Mouse (Mus musculus) 3134 (cell line): Measurements from ENCODE around the gene Herc4.

Experiments used
- DNase-seq: peaks from one replicate; pipeline ENCODE4 v3.0.0-alpha.2; 2011; ENCODE audit warnings: low spot score; ENCODE audit not compliant: insufficient read length; ENCODE audit errors: extremely low read depth

The Herc4 gene

DNA sequence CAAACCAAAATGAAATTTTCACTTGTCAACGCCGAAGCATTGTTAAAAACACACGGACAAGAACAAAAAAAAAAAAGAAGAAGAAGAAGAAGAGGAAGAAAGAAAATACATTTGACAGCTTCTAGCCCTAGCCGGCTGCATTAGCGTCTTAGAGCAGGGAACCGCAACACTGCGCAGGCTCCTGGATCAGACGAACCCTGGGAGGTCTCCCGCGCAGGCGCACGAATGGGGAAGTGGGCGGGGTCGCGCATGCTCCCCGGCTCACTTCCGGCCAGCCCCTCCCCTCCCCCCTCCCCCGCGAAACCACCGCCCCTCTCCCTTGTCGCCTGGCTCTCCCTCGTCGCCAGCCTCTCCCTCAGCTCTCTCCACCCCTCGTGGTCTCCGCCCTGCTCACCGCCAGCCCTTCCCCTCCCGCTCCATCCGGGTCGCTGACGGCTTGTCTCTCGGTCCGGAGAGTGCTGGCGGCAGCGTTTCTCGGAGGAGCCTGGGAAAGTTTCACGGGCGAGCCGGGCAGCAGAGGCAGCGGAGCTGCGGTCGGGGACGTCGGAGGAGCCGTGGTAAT is at the start of gene Herc4:
Gene Herc4, plus strand, starts transcription at position 318 of the 562 bp plus-strand sequence.
- peak; percentile 94 for DNase-seq

DNA sequence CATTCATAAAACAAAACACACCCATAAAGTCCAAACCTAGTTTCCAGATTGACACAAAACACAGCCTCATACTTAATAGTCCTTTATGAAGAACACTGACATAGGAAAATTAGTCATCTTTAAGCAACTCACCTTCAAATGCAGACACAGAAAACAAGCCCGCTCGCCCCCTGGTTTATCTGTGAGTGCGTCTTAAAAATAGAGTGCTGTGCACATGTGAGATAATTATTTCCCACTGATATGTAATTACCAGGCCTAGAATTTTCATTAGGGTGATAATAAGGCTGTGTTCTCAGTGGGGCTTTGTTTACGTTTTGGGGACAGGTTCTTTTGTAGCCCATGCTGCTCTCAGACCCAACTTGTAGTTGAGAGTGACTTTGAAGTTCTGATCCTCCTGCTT is 44.6 kb upstream of the Herc4 start:
- no peak for DNase-seq

DNA sequence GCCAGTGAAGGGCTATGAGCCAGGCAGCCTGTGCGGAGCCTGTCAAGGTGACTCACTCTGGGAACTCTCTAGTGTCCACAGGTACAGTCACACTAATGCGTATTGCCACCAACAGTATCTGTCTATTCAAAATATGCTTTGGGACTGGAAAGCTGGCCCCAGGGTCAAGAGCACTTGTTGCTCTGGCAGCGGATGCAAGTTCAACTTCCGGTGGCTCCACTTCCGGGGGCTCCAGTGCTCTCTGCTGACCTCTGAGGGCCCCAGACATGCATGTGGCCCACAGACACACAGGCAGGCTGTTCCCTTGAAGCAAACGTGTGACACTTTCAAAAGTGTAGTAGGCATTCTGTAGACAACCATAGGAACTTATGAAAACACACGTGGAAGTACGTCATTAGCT is 42.1 kb upstream of the Herc4 start:
- no peak for DNase-seq

DNA sequence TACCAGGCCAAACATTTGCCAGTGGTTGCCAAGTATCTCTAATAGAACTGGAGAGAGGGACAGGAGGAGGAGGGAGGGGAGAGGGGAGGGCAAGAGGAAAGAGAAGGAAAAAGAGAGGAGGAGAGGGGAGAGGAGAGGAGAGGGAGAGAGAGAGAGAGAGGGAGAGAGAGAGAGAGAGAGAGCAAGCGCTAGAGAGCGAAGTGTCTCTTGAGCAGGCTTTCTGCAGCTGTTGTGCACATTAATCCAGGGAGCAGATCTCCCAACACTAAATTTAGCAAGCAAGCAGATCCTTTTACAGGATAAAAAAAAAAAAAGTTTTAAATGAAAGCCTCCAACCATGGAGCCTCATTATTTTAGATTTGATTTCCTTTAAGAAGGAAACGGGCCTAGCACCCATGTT is 40.6 kb upstream of the Herc4 start:
- DNase-seq, result no peak

DNA sequence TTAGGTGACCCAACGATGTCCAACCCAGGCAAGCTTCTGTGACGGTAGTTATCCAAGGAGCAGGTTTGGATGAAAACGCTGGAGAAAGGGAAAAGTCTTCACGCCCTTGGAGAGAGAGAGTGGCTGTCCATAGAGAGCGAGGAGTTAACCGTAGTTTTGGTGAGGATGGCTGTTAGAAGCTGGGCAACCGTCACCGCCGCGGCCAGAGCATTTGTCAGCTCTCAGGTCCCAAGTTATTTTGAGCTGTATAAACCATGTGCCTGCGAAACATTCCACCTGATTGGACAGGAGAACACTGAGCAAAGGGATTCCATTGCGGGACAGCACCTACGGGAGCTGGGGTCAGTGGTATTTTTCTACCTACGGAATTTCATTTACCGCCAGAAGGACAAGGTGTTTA is 39.9 kb upstream of the Herc4 start, which contains the start of gene Mypn:
Gene Mypn, minus strand, starts transcription at position 225 of the 400 bp plus-strand sequence.
- DNase-seq, result no peak

DNA sequence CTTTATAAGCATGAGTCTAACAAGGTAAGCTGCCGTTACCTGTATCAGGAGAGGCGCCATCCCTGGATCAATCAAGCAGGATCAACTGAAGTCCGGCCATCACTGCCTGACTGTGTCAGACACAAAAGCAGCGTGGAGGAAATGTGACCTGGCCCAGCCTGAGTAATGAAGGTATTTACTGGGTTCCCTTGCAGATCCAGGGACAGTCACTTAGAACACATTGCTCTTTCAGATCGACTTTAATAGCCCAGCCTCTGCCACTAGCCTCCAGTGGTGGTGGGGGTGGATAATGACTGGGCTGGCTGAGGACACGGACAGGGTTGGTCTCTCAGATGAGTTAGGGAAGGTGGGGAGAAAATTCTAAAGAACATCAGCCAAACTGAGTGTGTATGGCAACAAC is 34.7 kb upstream of the Herc4 start:
- no peak for DNase-seq

DNA sequence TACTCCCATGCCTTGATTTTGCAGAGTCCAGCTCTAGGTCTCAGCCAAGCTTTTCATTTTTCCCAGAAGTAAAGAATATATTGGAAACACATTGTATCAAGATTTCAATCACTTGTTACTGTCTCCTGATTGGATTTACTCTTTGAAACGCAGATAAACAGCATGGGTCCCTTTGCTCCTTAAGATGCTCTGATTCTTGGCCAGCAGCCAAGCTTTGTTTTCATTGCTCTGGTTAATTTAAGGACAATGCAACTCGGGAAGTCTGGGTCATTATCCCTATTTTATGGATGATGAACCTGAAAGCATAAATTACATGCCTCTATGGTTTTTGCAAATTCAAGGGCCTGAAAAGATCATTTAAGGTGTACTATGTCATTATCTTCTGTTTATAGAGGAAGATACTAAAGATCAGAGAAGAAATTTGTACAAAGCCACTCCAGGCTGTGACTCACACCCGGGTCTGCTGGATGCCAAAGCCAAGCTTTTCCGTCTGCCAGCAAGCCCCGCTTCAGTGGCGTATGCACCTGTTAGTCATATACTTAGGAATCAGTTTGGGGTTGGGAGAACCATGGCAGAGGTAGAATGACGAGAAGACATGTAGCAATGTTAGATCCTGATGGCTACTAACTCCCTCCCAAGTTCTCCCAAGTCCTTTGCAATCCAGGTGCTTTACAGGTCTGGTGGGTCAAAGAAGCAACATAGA is 22.4 kb upstream of the Herc4 start:
- DNase-seq, result peak; percentile 54

DNA sequence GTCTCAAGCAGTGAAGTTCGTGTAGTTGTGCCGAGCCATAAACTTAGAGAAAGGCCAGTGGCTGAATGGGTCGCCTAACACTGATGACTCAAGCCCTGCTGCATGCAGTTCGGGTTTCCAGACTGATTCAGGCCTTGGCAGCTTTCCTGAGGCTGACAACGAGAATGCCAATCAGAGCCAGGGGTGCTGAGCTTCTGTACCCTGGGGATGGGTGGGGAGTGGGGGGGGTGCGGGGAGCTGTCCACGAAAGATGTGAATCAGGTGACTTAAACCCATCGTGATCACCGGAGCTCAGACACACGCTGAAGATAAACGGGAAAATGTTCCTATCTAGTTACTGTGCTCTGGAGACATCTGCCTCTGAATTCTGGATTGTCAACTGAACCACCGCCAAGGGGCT is 19.3 kb upstream of the Herc4 start:
- DNase-seq, result peak; percentile 62

DNA sequence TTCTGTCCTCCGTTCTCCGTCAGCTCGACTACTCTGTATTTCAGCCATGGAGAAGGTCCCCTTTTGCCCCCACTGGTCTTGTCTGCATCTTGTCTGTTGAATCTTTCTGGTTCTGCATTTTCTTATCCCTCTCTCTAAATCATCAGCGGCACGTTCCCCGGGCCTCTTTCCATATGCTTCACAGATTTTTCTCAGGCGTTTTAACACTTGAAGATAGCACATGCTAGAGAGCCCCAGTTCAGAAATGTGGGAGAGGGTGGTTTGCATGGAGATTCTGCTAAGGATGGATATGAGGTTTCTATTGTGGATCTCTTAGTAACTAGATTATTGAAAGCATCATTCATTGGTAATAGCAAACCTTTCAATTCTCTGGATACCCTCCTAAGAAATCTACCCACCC is 13.3 kb upstream of the Herc4 start:
- DNase-seq, result no peak

DNA sequence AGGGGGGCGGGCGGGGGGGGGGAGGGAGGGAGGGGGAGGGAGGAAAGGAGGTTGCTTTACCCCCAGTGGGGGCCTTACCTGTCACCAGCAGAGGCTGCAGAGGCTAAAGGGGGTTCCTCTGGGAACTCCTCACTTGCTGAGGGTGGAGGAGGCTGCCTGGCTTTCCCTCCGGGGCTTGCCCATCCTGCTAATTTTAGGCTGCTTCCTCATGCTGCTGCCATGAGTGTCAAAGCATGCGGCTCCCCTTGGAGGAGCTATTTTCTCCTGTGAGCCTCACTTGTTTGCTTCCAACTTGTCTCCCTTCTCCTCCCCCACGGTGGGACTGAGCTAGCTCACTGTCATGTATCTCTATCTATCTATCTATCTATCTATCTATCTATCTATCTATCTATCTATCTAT is 12.8 kb upstream of the Herc4 start:
- DNase-seq, result no peak

DNA sequence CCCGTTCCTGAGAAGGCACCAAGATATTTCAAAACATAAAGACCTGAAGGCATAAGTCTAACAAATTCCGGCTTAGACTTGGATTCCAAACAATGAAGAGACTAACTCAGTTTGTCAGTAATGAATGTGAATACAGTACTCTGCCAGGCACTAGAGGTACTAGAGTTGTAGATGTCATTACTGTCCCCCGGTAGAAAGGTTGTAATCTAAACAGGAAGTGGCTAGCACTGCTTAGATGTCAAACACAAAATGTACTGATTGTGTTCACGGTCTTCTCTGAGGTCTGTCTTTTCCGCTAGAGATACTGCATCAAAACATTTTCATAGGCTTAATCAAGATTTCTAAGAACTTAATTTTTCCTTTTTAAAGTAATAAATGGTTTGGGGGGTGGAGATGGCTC is 12.0 kb upstream of the Herc4 start:
- no peak for DNase-seq

DNA sequence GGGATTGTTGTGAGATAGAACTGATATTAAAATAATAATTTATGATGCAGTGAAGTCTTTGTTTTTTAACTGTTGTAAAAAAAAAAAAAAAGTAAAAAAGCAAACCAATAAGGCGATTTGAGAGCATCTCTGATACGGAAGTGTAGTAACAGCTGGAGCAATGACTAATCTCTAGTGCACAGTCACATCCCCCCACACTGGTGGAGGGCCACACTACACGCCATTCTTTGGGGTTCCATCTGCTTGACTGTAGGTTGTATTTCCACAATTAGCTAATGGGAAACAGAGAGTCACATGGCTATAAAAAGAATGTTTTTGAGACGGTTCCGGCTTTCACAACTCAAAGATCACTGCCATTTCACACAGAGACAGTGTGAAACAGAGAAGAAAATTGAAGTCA is 9.5 kb upstream of the Herc4 start:
- DNase-seq, result no peak

DNA sequence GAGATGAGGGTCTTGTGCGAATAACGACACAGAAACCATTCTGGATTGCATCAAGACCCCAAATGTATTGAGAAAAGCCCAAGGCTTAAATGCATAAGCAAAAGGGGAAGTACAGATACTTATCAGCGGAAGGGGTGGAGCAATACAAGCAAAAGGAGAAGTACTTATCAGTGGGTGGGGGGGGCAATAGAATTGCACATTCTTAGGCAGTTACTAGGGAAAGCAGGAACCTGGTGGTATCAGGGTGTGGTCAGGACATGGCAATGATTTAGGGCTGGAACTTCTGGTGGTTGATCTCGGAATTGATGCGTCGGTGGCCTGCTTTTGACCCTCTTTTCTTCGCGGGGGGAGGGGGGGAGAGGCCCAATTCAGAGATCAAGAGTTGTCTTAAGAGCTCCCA is 7.7 kb upstream of the Herc4 start:
- DNase-seq, result no peak

DNA sequence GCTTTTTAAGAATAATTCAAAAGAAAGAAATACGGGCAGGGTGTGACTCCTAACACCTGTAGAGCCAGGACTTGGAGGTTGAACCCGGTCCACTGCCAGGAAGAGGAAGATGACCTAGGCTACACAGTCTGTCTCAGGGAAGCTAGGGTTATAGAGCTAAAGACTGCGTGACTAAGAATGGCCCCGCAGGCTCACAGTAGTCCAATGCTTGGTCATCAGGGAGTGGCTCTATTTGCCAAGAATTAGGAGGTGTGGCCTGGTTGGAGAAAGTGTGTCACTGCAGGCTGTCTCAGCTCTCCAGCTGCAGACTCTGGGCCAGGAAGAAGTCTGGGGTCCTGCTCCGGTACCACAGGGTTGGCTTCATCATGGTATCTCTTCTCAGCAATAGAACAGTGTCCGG is 6.9 kb upstream of the Herc4 start:
- DNase-seq, result peak; percentile 28

DNA sequence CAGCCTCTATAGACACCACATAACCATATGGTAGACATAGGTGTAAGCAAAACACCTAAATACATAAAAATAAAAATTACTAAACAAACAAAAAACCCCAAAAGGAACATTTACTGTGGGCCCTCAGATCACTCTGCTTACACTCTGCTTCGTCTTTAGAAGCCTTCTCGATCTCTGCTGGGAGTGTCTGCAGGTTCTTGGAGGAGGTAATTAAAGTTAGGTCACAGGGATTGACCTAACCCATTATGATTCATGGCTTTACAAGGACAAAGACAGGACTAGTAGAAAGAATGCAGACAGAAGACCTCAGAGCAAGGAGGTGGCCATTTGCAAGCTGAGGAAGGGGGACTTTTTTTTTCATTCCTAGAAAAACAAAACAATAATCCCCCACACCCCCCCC is 6.4 kb upstream of the Herc4 start:
- no peak for DNase-seq

DNA sequence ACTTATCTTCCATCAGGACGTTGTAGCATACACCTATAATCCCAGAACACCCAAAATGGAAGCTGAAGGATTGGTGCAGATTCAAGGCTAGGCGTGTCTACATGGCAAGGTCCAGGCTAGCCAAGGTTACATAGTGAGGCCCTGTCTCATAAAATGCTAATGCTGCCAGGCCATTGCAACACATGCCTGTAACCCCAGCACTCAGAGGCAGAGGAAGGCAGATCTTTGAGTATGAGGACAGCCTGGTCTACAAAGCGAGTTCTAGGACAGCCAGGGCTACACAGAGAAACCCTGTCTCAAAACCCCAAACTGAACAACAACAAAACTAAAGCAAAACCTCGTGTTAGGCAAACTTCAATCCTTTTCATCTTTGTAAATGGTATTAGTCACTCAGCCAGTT is 5.5 kb upstream of the Herc4 start:
- no peak for DNase-seq

DNA sequence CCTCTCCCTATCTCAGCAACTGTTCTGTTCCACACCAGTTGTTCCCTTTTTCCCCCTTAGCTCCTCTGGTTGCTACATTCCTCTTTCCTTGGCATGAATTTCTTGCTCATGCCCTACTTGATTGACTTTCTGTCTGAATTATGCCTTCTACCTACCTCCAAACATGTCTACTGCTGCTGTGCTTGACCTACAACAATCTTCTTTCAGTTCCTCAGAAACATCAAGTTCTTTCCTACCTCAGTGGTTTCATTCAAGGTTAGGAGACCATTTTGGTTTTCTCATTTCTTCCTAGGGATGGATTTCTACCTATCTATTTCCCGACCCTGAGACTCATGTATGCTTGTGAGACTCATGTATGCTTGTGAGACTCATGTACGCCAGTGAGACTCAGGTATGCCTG is 3.8 kb upstream of the Herc4 start:
- no peak for DNase-seq

DNA sequence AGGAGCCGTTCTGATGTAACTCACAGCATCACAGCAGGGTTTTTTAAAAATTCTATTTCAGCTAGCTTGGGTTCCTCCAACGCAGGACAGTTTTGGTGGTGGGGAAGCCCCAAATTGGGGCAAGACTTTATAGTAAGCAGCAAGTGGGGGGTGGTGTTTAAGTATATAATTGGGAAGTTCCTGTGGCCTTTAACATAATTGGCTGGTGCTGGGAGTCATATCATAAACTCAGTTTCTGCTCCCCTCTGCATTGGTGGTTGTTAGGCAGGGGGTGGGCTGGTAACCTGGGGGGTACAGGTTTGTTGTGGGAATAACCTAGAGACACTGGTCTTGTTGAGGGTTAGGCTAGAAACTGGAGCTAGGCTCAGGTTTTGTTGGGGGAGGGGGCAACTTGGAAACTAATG is 2.7 kb upstream of the Herc4 start:
- no peak for DNase-seq

DNA sequence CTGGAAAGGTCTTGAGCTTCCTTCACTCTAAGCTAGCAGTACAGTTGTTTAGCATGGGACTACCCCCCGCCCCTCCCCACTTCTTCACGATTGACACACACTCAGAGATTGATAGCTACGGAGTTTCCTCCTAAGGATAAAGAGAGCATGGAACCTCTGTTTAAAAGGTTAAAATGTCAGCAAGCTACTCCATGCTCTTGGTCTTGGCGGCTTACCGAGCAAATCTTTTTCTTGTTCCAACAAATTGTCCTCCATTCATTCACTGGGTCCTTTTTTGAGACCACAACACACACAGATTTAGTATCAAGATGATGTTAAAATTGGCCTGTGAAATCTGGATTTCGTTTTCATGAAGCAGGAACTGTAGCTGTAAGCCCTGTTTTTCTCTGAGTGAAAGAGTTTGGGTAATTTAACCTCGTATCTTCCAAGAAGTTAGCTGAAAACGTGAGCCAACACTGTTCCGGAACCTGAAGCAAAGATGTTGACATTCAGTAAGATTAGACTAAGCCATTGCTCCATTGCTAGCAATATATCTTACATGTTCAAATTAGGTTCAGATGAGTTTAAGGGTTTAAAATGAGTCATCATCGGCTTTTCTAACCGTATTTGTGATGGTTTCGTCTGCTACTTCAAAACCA is 693 bp upstream of the Herc4 start:
- no peak for DNase-seq

DNA sequence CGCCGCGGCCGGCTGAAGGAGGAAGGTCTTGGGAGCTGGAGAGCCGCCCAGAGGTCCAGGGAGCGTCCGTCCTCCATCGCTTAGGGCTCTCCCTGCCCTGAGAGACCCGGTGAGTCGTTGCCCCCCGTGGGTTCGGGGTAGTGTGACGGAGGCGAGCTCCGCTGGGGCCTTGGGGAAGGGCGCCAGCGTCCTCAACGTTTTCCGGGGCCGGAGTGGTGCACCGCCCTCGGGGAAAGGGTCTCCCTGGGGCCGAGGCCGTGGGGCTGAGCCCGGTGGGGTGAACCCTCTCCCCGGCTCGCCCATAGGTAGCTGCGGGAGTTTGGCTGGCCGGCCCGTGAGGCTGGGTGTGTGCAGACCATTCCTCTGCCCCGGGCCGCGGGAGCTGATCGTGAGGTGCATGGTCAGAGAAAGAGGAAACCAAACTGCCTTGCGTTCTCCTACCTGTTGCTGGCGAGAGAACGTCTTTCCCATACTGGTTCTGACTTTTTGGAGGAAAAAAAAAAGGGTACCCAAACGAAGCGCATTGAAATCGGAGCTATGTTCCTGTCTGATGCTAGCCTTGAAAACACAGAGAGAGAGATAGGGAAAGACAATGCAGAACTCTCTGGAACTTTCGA is 553 bp downstream of the Herc4 start:
- DNase-seq, result no peak

DNA sequence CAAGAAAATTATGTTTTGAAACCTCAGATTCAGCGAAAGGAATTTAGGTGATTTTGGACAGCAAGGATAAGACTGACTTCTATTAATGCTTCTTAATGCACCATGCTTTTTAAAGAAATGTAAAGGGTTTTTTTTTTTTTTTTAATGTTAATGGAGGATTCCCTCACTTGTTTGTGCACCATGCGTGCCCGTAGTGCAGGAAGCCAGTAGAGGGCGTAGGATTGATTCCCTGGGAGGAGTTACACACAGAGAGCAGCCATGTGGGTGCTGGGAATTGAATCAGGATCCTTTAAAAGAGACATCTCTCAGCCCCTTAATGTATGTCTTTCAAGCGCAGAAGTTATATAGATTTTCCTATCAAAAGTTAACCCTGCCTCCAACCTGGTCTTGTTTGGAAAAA is 1.1 kb downstream of the Herc4 start:
- peak; percentile 10 for DNase-seq

DNA sequence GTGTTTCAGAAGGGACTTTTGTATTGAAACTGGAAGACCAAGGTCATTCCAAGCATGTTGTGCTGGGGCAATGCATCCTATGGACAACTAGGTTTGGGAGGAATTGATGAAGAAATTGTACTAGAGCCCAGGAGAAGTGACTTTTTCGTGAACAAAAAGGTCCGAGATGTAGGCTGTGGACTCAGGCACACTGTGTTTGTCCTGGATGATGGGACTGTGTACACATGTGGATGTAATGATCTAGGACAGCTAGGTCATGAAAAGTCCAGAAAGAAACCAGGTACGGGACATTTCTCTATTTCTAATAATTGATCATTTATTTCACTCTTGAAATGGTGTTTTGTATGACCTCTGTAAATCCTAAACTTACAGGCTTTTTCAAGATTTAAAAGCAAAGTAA is 2.2 kb downstream of the Herc4 start:
- DNase-seq, result no peak
